Mouse (Mus musculus) erythroblast, embryonic 14.5 days (primary cell): ENCODE results near the gene Uvrag. TPM values are rescaled to one million over a fixed set of nuclear protein-coding genes. Genes with fewer than 3 reads are reported as not detected.

ENCODE experiments used
- H3K27me3 ChIP-seq: 2 replicates; pipeline ENCODE4 v1.6.1; 2012; ENCODE audit warnings: inconsistent platforms; ENCODE audit not compliant: control insufficient read depth
- H3K36me3 ChIP-seq: 2 replicates; pipeline ENCODE4 v1.6.1; 2012; ENCODE audit warnings: mild to moderate bottlenecking, inconsistent platforms; ENCODE audit not compliant: control insufficient read depth
- H3K4me1 ChIP-seq: 2 replicates; pipeline ENCODE4 v1.6.1; 2012; ENCODE audit warnings: inconsistent platforms; ENCODE audit not compliant: control insufficient read depth
- H3K4me3 ChIP-seq: replicated peaks from 2 replicates; pipeline ENCODE3; 2012; ENCODE audit warnings: moderate library complexity, mild to moderate bottlenecking, inconsistent platforms
- H3K9me3 ChIP-seq: 2 replicates; pipeline ENCODE4 v1.6.1; 2012; ENCODE audit warnings: low read length, inconsistent platforms, mixed read lengths; ENCODE audit not compliant: control insufficient read depth
- GATA1 ChIP-seq: IDR thresholded peaks from 2 replicates; pipeline ENCODE4 v1.6.1; 2012; ENCODE audit warnings: low read length, inconsistent platforms, mixed read lengths
- TAL1 ChIP-seq: IDR thresholded peaks from 3 replicates; pipeline ENCODE4 v1.6.1; 2012; ENCODE audit warnings: low read length, inconsistent platforms, mixed read lengths
- polyA plus RNA-seq: library from polyadenylated mRNA; stranded (reverse); fragments of >175 nt; gene quantifications from 2 replicates; pipeline ENCODE4 v1.2.3, GENCODE M21; 2012

Gene Uvrag
- polyA plus RNA-seq, 1 experiment, result 0.36 TPM

DNA sequence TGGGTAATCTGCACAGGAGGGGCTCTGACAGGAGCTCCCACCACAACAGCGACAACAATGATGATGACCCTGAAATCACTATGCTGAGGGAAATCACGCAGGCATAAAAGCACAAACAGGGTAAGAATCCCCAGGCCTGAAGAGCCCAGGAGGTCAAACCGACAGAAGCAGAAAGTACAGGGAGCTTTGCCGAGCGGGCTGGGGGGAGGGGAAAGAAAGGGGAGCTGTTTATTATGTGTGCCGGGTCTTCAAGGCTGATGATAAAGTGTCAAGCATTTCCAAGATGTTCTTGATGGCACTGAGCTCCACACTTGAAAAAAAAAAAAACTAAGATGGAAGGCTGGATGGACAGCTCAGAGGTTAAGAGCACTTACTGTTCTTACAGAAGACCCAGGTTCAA is 4.2 kb downstream of the Uvrag start:
- no peaks in the 10 kb centered on the region for H3K27me3 ChIP-seq
- TF ChIP-seq GATA1 (no peak), TAL1 (no peak)
- peaks cover 28% of the 10 kb centered on the region for H3K4me1 ChIP-seq
- H3K9me3 ChIP-seq, result peaks cover 9% of the 10 kb centered on the region
- peaks cover 10% of the 10 kb centered on the region for H3K36me3 ChIP-seq
- no peak overlapping the region for H3K4me3 ChIP-seq

DNA sequence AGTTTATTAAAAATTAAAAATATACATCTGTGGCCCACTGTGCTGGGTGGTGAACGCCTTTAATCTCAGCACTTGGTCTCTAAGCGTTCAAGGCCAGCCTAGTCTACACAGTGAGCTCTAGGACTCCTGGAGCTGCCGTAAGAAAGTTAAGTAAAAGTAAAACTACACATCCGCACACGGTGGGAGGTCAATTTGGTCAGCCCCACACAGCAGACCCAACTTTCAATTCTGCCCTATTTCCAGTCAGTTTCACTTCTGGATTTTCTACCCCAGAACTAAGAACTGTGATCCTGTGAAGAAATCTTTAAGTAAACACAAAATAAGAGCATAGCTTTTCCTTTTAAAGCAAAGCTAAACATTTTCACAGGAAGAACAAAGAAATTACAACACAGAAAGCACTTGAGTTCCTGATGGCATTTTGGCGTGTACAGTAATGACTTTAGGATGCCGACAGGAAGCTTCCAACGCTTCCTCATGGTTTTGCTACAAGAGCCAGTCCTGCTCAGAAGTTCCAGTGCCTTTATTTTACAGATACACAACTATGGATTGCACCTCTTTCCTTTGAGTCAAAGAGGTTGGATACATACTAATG is 7.0 kb downstream of the Uvrag start:
- Histone ChIP-seq H3K4me1 (peaks cover 6% of the 10 kb centered on the region), H3K4me3 (no peak overlapping the region), H3K27me3 (no peaks in the 10 kb centered on the region), H3K9me3 (peaks cover 9% of the 10 kb centered on the region), H3K36me3 (peaks cover 10% of the 10 kb centered on the region)
- TF ChIP-seq GATA1 (no peak), TAL1 (no peak)

DNA sequence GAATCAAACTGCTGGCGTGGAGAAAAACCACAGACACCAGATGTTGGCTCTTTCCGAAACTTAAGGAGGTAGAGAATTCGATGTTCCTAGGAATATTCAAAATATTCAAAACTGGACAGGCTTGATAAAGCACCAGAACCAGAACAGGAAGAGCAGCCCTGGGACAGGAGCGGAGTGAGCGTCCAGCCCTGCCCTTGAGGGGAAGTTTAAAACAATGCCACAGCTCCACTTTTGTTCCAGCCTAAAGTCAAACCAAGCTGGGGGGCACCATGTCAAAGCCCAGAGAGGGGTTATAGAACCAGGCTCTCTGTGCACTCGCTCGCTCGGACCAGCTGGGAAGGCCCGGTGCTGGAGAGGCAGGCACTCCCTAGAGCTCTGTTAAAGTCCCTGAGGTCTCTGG is 8.3 kb downstream of the Uvrag start:
- Histone ChIP-seq H3K36me3 (peaks cover 10% of the 10 kb centered on the region), H3K27me3 (no peaks in the 10 kb centered on the region), H3K4me1 (peaks cover 14% of the 10 kb centered on the region), H3K4me3 (no peak overlapping the region), H3K9me3 (peaks cover 9% of the 10 kb centered on the region)
- TF ChIP-seq GATA1 (no peak), TAL1 (no peak)

DNA sequence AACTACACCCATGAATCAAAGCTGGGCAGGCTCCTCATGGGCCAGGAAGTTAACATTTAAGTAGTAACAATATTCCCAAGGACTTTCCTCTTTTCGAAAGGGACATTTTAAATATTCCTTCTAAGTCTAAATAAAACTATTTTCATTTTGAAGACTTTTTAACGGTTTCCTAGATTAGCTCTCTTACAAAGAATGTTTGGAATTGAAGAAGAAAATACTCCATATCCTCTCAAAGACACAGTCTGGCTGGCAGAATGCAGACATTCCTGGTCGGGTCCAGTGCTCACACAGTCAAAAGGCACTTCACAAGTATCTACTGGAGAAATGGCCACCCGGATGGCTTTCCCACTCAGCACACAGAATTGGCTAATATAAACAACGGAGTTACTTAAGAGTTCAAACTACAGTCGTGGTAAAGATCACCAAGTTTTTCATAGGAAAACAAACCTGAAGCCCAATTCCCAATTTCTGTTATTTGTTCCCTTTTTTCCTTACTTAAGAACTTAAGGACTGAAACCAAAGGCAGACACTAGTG is 9.1 kb downstream of the Uvrag start:
- Histone ChIP-seq H3K27me3 (no peaks in the 10 kb centered on the region), H3K36me3 (peaks cover 10% of the 10 kb centered on the region), H3K4me1 (peaks cover 14% of the 10 kb centered on the region), H3K4me3 (no peak overlapping the region), H3K9me3 (peaks cover 9% of the 10 kb centered on the region)
- TF ChIP-seq GATA1 (no peak), TAL1 (no peak)

DNA sequence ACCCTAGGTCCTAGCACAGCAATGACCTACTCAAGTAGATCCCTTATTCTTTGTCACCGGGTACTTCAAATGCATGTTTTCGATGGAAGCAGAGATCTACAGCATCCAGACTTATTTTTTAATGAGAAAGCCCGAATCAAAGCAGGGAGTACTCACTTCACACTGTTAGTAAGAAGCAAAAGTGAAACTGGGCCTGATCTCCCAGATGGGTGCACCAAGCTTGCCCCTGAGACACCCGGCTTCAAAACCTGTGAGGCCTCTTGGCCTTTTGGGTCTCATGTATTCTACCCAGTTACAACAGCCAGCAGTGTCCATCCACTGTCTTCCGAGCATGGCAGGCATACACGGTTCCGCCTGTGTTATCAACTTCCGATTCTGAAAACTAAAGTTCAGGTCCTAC is 12.0 kb downstream of the Uvrag start:
- Histone ChIP-seq H3K4me3 (no peak overlapping the region), H3K27me3 (no peaks in the 10 kb centered on the region), H3K9me3 (peaks cover 10% of the 10 kb centered on the region), H3K4me1 (peaks cover 14% of the 10 kb centered on the region), H3K36me3 (peaks cover 8% of the 10 kb centered on the region)
- TF ChIP-seq GATA1, result no peak
- no peak for TF ChIP-seq TAL1

DNA sequence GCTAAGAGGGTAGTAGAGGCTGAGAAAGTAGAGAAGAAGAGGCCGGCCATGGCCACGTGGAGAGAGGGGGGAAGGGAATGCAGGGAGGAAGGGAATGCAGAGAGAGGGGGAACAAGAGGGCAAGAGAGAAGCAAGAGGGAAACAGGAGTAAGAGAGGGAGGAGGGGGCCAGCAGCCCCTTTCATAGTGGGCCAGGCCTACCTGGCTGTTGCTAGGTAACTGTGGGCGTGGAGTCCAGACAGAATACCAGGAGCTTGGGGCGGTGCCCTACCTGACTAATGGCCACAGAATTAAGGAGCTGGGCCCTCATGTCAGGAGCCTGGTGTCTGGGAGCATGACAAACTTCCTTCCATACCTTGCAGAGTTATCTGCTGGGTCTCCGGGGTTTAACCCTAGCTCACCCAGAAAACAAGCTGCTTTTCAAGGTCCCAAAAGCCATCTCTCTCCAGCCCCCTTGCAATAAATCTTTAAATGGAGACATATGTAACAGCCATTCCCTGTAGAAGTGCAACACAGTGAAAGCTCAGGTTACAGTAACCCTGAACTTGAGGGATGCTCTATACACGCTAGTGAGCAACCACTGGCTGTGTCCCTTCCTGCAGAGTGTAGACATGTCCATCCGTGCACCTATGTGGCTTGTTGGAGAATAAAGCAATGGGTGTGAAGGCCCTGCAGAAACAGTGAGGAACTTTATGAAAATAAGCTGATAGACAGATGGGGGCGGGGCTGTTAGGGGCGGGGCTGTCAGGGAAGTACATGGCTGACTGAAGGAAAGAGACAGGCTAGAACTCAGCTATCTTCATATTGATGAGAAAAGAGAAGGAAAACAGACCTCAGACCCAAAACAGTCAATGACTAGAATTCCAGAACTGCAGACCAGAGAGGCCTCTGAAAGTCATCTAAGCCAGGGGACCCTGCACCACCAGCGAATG is 12.7 kb downstream of the Uvrag start:
- TF ChIP-seq GATA1, result no peak
- no peak for TF ChIP-seq TAL1
- peaks cover 14% of the 10 kb centered on the region for H3K4me1 ChIP-seq
- H3K9me3 ChIP-seq, result peaks cover 10% of the 10 kb centered on the region
- no peaks in the 10 kb centered on the region for H3K27me3 ChIP-seq
- no peak overlapping the region for H3K4me3 ChIP-seq
- H3K36me3 ChIP-seq, result peaks cover 9% of the 10 kb centered on the region

DNA sequence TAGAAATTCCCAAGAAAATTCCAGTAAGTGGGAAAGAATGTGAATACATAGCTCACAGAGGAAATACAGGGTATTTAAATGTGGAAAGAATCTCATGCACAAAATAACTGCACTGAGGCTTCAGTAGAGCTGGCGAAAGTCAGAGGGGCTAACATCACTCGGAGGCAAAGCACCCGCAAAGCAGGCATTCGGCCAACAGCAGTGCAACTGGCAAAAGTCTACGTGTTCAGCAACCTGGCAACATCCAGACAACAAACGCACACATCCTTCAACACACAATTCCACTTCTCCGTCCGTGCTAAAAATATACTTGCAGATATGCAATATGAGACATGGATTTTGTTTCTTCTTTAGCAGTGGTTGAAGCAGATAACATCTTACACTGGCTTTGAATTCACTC is 14.9 kb downstream of the Uvrag start:
- H3K36me3 ChIP-seq, result peaks cover 9% of the 10 kb centered on the region
- H3K4me3 ChIP-seq, result no peak overlapping the region

DNA sequence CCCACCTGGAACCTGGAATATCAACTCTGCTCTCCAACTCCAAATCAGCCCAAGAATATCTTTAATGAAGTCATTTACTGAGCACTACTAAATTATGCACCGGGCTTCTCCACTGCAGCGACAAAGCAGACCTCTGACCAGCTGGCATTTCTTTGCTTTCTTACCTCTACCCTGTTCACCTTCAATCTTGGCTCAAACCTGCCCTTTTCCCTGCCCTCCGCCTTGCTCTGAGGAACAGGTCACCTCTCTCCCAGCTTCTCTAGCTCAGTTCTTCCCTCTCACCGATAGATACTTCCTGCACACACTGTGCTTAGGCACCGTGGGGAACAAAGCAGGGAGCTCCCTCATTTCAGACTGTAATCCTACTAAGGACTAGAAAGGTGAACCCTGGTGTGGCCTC is 18.3 kb downstream of the Uvrag start:
- TF ChIP-seq TAL1 (no peak), GATA1 (no peak)
- Histone ChIP-seq H3K4me3 (no peak overlapping the region), H3K9me3 (peaks cover 10% of the 10 kb centered on the region), H3K27me3 (no peaks in the 10 kb centered on the region), H3K4me1 (peaks cover 3% of the 10 kb centered on the region), H3K36me3 (peaks cover 9% of the 10 kb centered on the region)

More for the DNA sequence above, 14.9 kb downstream of the Uvrag start:
- Histone ChIP-seq H3K4me1 (peaks cover 14% of the 10 kb centered on the region), H3K9me3 (peaks cover 10% of the 10 kb centered on the region), H3K27me3 (no peaks in the 10 kb centered on the region)
- no peak for TF ChIP-seq TAL1
- no peak for TF ChIP-seq GATA1

DNA sequence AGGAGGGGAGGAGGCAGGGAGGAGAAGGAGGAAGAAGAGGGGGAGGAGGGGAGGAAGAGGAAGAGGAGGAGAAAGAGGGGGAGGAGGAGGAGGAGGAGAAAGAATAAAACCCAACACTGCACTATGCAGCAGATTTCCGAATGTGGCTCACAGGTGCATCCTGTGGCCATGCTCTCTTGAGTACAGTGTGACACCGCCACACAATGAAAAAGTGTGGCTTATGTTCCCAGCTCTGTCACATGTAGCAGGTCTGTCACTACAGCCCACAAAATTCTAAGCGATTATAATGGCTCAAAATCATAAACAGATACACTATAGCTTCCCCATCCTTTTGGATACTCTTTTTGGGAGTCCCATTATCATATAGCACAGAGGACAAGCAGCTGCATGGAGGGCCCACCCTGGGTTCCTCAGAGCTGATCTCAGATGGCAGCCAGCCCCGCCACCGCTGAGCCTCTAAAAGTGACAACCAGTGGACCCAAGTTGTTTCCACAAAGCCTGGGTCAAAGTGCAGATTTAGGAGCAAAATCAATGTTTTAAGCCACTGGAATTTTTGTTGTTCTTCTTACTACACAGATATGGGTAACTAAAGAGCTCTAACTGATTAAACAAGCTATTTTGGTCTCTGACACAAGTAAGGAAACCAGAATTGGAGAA is 19.9 kb downstream of the Uvrag start:
- no peak overlapping the region for H3K4me3 ChIP-seq

More for the DNA sequence above, 19.9 kb downstream of the Uvrag start:
- Histone ChIP-seq H3K27me3 (no peaks in the 10 kb centered on the region), H3K36me3 (peaks cover 11% of the 10 kb centered on the region), H3K9me3 (peaks cover 10% of the 10 kb centered on the region), H3K4me1 (peaks cover 3% of the 10 kb centered on the region)
- TF ChIP-seq GATA1 (no peak), TAL1 (no peak)
